Mouse (Mus musculus): ENCODE results near the gene Kctd17.

Gene Kctd17

DNA sequence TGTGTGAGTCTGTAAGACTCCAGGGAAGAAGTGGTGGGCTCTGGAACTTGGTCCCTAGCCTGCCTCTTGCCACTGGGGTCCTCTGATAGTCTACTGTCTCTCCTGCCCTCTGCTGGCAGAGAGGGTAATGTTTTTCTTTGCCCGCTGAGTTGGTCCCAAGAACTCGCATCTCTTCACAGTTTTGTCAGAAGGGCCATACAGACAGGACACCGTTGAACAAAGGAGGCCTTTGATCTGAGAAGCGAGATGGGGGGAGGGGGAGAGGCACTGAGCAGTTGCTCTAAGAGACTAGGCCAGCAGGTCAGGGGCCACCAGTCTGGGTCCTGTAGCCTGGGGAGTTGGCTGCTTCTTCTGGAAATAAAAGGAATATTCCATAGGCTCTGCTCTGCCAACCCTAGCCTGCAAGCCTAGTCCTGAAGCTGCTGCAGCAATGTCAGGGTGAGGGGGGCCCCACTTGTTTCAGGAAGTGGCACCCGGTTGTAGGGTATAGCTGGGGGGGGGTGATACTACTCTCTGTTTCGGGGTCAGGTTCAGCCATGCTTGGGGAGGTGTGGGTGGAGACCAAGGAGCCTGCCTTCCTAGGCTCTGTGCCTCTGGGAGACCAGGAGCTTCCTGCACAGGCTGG, 6.6 kb downstream of the Kctd17 start:
- ChIA-PET CTCF (interaction anchor here (0.6 to 4.3 kb wide), 13 partner anchors 9 to 442 kb away, joined by 3 to 38 read pairs (median 4); partner anchors contain the start of gene Gga1 (in 1 of the 4)), POLR2A (interaction anchor here in 3 of 4 experiments (0.6 to 2.3 kb wide), 7 partner anchors 10 to 616 kb away, joined by 3 to 22 read pairs (median 4); partner anchors contain the start of genes Mpst (in 1 of the 3) and Tst (in 1 of the 3))

DNA sequence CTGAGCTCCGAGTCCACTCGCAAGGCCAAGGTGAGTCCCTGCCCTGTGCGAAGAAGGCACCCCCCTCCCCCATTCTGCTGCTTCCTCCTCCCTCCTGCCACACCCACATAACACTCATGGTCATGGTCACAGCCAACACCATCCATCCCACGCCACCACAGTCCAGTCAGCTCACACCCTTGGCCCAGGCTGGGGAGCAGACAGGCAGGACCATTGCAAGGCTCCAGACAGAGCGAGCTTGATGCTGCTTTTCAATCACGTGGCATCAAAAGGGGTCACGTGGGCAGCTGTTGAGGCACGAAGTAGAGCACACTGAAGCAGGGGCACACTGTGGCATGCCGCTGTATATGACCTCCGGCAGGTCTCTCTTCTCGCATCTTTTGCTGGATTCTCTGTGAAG, 7.3 kb downstream of the Kctd17 start:
- ChIA-PET CTCF (interaction anchor here (0.6 to 4.3 kb wide), 13 partner anchors 9 to 309 kb away, joined by 3 to 38 read pairs (median 4); no protein-coding TSS in a partner anchor), POLR2A (interaction anchor here in 2 of 4 experiments (0.8 to 2.3 kb wide), 7 partner anchors 8 to 33 kb away, joined by 3 to 22 read pairs (median 4); partner anchors contain the start of genes Mpst (in 1 of the 2) and Tst (in 1 of the 2))

DNA sequence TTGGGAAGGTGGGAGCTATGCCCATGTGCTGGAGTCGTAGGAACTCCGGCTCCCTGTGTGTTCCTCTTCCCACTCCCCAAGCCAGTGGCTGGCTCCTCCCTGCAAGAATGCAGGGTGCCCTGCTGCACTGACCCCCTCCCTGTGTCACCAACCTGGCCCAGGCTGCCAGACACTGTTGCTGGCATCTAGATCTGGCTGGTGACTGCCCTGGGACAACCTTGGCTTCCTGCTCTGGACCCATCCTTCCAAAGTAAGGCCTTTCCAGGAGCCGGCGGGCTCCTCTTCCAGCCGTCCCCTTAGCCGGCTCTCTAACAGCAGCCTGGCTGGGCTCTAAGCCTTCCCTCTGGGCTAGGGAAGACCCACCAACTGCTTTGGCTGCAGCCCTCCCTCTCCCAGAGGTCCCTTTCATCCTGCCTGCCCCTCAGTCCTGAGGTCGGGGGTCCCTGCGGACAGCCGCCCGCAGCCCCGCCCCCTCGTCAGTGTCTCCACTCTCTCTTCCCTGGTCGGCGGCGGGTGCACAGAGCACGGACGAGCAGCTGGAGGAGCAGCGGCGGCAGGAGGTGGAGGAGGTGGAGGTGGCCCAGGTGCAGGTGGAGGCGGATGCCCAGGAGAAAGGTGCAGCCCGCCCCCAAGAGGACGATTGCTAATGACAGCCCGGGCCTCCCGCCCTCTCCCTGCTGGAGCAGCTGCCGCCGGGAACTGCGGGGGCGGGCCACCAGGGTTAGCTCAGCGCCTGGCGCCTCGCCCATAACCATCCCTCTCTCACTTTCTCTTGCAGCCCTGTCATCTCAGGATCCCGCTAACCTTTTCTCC, 8.2 kb downstream of the Kctd17 start:
- ChIA-PET CTCF (interaction anchor here (0.5 to 4.3 kb wide), 27 partner anchors 8 to 520 kb away, joined by 3 to 38 read pairs (median 4); partner anchors contain the start of genes Kctd17 (in 2 of the 4), Ift27 (in 1 of the 4), Mpst (in 1 of the 4) and Tex33 (in 1 of the 4)), POLR2A (interaction anchor here (0.5 to 2.3 kb wide), 22 partner anchors 7 to 312 kb away, joined by 3 to 22 read pairs (median 4); partner anchors contain the start of genes Kctd17 (in 2 of the 4), Mpst (in 2 of the 4) and Tst (in 1 of the 4))

GRCm38 (mm10) chr15:78437237-78438017, 9.1 kb downstream of the Kctd17 start:
- CTCF ChIA-PET = interaction anchor here (0.5 to 4.3 kb wide), 34 partner anchors 8 to 1044 kb away, joined by 3 to 38 read pairs (median 4); partner anchors contain the start of genes Kctd17 (in 2 of the 4), Eif3d (in 1 of the 4), Ift27 (in 1 of the 4) and Mpst (in 1 of the 4)

DNA sequence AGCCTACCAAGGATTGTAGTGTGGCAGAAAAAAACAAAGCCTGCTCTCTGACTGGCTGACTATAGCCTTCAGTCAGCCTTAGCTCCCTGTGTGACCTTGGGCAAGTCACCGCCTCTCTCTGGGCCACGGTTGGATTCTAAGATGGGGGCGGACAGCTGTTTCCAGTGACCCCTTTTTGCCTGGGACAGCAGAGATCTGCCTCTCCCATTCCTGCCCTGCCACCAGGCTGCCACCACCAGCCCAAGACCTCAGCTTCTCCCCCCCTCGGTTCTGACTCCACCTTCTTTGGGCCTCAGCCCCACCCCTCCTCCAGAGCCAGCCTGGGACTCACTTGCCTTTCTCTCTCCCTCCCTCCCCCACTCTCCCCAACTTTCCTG, 9.6 kb downstream of the Kctd17 start:
- ChIA-PET POLR2A (interaction anchor here in 3 of 4 experiments (0.7 to 2.0 kb wide), 7 partner anchors 9 to 467 kb away, joined by 3 to 14 read pairs (median 4); partner anchors contain the start of genes Mpst (in 2 of the 3), Eif3d (in 1 of the 3) and Tst (in 1 of the 3)), CTCF (interaction anchor here (0.6 to 4.3 kb wide), 18 partner anchors 9 to 1043 kb away, joined by 3 to 38 read pairs (median 5); partner anchors contain the start of genes Kctd17 (in 2 of the 4) and Eif3d (in 1 of the 4))

More at GRCm38 (mm10) chr15:78437237-78438017, 9.1 kb downstream of the Kctd17 start:
- POLR2A ChIA-PET = interaction anchor here (0.7 to 2.3 kb wide), 17 partner anchors 8 to 467 kb away, joined by 3 to 22 read pairs (median 3); partner anchors contain the start of genes Kctd17 (in 2 of the 4), Mpst (in 2 of the 4), Eif3d (in 1 of the 4) and Tst (in 1 of the 4)

DNA sequence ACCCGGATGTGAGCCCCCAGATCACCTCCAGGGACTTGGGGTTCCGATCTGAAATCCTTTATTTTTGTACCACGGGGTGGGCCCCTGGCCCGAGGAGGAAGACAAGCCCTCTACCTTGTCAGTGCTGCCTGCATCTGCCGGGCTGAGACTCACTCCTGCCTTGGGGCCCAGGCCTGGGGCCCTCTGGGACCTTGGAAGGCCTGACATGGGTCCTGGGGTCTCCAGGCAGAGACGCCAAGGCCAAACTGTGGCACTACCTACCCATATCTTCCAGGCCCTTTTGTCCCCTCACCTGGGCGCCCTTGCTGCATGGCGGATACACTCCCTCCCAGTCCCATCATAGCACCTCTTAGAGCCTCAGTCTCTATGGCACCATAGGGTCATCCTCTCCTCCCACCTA, 10.1 kb downstream of the Kctd17 start:
- ChIA-PET POLR2A (interaction anchor here in 3 of 4 experiments (1.0 to 2.0 kb wide), 4 partner anchors 9 to 132 kb away, joined by 3 to 14 read pairs (median 4); partner anchors contain the start of genes Mpst (in 1 of the 3) and Tst (in 1 of the 3)), CTCF (interaction anchor here in 3 of 4 experiments (0.6 to 2.6 kb wide), 8 partner anchors 9 to 468 kb away, joined by 3 to 14 read pairs (median 6); partner anchors contain the start of gene Eif3d (in 1 of the 3))

- CTCF ChIA-PET = interaction anchor here in 3 of 4 experiments (1.0 to 2.6 kb wide), 5 partner anchors 8 to 140 kb away, joined by 3 to 18 read pairs (median 5); no protein-coding TSS in a partner anchor
- POLR2A ChIA-PET = interaction anchor here in 1 of 4 experiments (0.7 kb wide), 1 partner anchor 10 kb away, joined by 4 read pairs; the partner anchor contains the start of gene Kctd17
These were observed 10.6 kb downstream of the Kctd17 start for GRCm38 (mm10) chr15:78438973-78439372.

DNA sequence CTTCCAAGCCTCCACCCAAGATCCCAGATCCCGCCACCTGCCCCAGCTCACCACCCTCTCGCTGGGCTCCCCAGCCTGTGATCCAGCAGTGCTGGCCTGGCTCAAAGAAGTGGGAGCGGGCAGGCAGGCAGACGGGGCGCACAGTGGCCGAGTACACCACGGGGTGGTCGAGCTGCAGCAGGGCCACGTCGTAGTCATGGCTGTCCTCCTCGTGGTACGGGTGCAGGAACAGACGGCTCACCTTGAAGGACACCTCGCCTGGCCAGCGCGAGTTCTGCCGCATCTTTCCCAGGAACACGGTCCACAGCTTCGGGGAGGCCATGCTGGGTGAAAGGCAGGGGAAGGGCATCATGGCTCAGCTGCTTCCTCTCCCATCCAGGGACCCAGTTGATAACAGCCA, 13.9 kb downstream of the Kctd17 start:
- POLR2A ChIA-PET = interaction anchor here in 2 of 4 experiments (0.5 to 1.7 kb wide), 6 partner anchors 13 to 525 kb away, joined by 3 to 4 read pairs (median 3); partner anchors contain the start of gene Kctd17 (in 2 of the 2)
- CTCF ChIA-PET = interaction anchor here in 3 of 4 experiments (0.6 to 1.4 kb wide), 8 partner anchors 14 to 1697 kb away, joined by 3 to 5 read pairs (median 3); partner anchors contain the start of gene Kctd17 (in 1 of the 3)

- ChIA-PET CTCF (interaction anchor here in 2 of 4 experiments (0.6 to 1.3 kb wide), 3 partner anchors 9 to 827 kb away, joined by 3 to 4 read pairs (median 3); no protein-coding TSS in a partner anchor), POLR2A (interaction anchor here in 1 of 4 experiments (1.4 kb wide), 1 partner anchor 15 kb away, joined by 3 read pairs; the partner anchor contains the start of gene Kctd17)
These were observed 15.5 kb downstream of the Kctd17 start for GRCm38 (mm10) chr15:78443857-78444256.

DNA sequence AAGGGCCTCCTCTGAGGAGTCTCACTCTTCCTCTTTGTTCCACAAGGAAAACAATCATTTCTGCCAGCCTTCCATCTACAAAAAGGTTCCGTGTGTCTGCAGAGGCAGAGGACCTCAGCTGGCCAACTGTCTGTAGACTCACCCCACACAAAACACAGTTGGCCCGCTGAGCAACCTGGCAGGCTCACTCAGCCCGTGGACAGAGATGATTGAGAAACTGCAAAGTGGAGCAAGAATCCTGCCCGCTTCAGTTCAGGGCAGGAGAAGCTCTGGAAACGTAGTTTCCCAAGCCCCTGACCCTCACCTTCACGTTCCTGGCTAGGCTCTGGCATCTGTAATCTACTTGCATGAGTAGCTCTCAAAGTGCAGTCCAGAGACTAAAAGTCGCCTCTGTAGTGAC, 18.8 kb downstream of the Kctd17 start:
- ChIA-PET CTCF (interaction anchor here (0.6 to 3.2 kb wide), 62 partner anchors 8 to 417 kb away, joined by 3 to 38 read pairs (median 5); partner anchors contain the start of genes Kctd17 (in 3 of the 4), Mpst (in 2 of the 4), Tst (in 2 of the 4) and C1qtnf6 (in 1 of the 4)), POLR2A (interaction anchor here in 2 of 4 experiments (0.6 to 1.7 kb wide), 5 partner anchors 14 to 571 kb away, joined by 3 to 8 read pairs (median 6); partner anchors contain the start of genes Kctd17 (in 1 of the 2), Mpst (in 1 of the 2) and Tst (in 1 of the 2))

DNA sequence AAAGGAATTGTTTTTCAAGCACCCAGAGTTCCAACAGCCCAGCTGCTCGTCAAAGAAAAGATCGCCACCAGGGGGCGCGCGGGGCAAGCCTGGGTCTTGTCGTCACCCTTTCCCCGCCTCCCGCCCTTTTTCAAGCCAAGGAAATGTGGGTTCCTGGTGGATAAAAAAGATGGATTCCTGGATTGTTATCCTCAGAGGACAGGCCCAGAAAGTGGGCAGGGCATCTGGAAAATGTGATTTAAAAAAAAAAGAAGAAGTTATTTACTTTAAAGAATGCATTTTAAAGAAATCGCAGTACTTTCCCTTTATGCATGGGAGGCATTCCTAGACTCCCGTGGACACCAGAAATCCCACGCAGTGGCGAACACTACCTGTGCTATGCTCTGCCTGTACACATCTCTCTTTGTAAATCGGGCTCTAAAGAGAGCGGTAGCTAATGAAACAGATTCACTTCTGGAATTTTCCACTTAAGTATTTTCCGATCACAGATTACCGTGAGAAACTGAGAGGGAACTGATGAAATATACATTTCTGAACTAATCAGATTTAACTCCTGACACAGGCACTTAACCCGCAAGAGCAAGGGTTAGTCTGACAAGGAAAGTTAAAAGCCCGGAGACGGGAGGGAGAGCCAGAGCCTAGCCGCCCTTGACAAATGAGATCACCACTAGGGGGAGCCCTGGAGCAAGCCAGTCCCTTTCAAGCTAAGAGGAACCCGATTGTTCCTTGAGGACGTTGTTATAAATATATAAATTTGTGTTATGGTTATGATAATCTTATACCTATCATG, 19.6 kb downstream of the Kctd17 start:
- ChIA-PET POLR2A (interaction anchor here in 2 of 4 experiments (0.6 to 1.7 kb wide), 11 partner anchors 9 to 1774 kb away, joined by 3 to 8 read pairs (median 3); partner anchors contain the start of genes Kctd17 (in 1 of the 2), Mpst (in 1 of the 2) and Tst (in 1 of the 2)), CTCF (interaction anchor here (0.5 to 3.2 kb wide), 107 partner anchors 8 to 505 kb away, joined by 3 to 38 read pairs (median 4); partner anchors contain the start of genes Ift27 (in 3 of the 4), Kctd17 (in 3 of the 4), Mpst (in 2 of the 4) and Tst (in 2 of the 4))

DNA sequence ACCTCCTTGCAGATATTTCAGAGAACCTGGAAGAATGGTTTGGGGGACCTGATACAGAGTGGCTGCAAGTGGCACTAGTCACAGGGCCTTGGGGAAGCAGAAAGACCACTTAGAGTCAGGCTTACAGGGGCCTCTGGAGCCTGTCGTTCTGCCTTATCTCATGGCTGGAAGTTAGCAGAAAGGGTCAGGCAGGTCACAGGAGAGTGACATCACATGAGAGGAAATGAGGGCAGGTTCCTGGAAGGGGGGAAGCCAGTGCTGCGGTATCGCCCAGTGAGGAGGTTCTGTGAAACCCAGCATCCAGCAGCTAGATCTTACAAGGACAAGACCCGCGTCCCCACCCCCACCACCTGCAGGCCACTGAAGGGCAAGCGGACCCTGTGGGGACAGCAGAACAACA, 20.8 kb downstream of the Kctd17 start:
- ChIA-PET POLR2A (interaction anchor here in 3 of 4 experiments (0.6 to 1.7 kb wide), 8 partner anchors 8 to 1815 kb away, joined by 3 to 11 read pairs (median 4); partner anchors contain the start of genes Mpst (in 1 of the 3) and Tst (in 1 of the 3)), CTCF (interaction anchor here (0.6 to 3.2 kb wide), 32 partner anchors 11 to 607 kb away, joined by 3 to 38 read pairs (median 5); partner anchors contain the start of genes C1qtnf6 (in 1 of the 4) and Elfn2 (in 1 of the 4))

- ChIA-PET CTCF (interaction anchor here (0.6 to 2.7 kb wide), 13 partner anchors 9 to 210 kb away, joined by 3 to 22 read pairs (median 4); partner anchors contain the start of genes C1qtnf6 (in 1 of the 4), Mpst (in 1 of the 4) and Tst (in 1 of the 4)), POLR2A (interaction anchor here in 3 of 4 experiments (0.6 to 1.3 kb wide), 6 partner anchors 13 to 1815 kb away, joined by 3 to 11 read pairs (median 3); partner anchors contain the start of genes Mpst (in 1 of the 3) and Tst (in 1 of the 3))
These were observed 21.5 kb downstream of the Kctd17 start for GRCm38 (mm10) chr15:78449694-78450418.

GRCm38 (mm10) chr15:78450419-78450768, 22.0 kb downstream of the Kctd17 start:
- ChIA-PET CTCF (interaction anchor here (0.6 to 1.4 kb wide), 13 partner anchors 9 to 266 kb away, joined by 3 to 8 read pairs (median 3); partner anchors contain the start of genes Mpst (in 1 of the 4) and Tst (in 1 of the 4)), POLR2A (interaction anchor here in 3 of 4 experiments (0.6 to 1.3 kb wide), 7 partner anchors 14 to 638 kb away, joined by 3 to 6 read pairs (median 3); no protein-coding TSS in a partner anchor)

Measured in embryonic stem cell, embryonic (primary cell).